Mouse (Mus musculus): ENCODE data around the gene Magea4. TPM values are rescaled to one million over a fixed set of nuclear protein-coding genes. Genes with fewer than 3 reads are reported as not detected.

Magea4 gene
- not detected in 2 replicates for polyA plus RNA-seq (2012)

GRCm38 (mm10) chrX:72221717-72222116, at the start of gene Magea4:
Gene Magea4, plus strand, starts transcription at chrX:72222017.
- TF ChIP-seq GATA1 (IDR thresholded peaks at IDR 0.05; ENCODE audit: low read length) = no peak

- no peak for TF ChIP-seq GATA1 (IDR thresholded peaks at IDR 0.05; ENCODE audit: low read length)
Measured at GRCm38 (mm10) chrX:72202944-72203554, 18.8 kb upstream of the Magea4 start.

- no peak for TF ChIP-seq GATA1 (IDR thresholded peaks at IDR 0.05; ENCODE audit: low read length)
Measured at GRCm38 (mm10) chrX:72270637-72271036, 48.8 kb downstream of the Magea4 start.

Other genes starting within 250 kb of the Magea4 start
- gene Fate1, start 249.0 kb upstream of the Magea4 start, polyA plus RNA-seq (2012) = not detected in 2 replicates
- not detected in 2 replicates for gene Cnga2, start 230.2 kb upstream of the Magea4 start, polyA plus RNA-seq (2012)
- not detected in 2 replicates for gene Gabre, start 52.8 kb downstream of the Magea4 start, polyA plus RNA-seq (2012)
- gene Magea10, start 164.8 kb downstream of the Magea4 start, polyA plus RNA-seq (2012) = not detected in 2 replicates

Data from G1E-ER4 (cell line).